Mouse (Mus musculus) bone marrow macrophage, adult 2 months (primary cell): ENCODE results near the gene Gm21985.

Experiments
- CTCF ChIP-seq: IDR thresholded peaks from 2 replicates; pipeline ENCODE4 v1.5.1; 2012; ENCODE audit warnings: low read depth, mild to moderate bottlenecking, low read length, moderate library complexity
- POLR2A ChIP-seq: IDR thresholded peaks from 2 replicates; pipeline ENCODE4 v1.6.1; 2012; ENCODE audit warnings: mild to moderate bottlenecking, low read depth, low read length, borderline replicate concordance

DNA sequence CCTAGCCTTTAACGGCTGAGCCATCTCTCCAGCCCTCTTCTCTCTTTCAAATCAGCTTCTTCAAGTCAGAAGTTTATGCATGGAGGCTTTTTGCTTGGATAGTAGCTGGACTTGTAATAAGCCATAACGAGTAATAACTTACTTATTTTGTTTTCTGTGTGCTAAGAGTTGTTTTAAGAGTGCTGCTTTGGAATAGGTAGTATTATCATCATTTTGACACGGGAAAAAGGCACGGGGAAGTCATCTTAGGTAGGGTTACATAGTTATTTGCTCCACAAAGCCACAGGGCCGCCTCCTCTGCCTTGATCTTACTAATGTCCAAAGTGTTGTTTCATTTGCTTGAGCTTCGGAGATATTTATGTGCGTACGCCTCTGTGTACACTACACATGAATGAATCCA lies 114.0 kb downstream of the Gm21985 start:
- no peak for TF ChIP-seq CTCF
- TF ChIP-seq POLR2A, result no peak
